Mouse (Mus musculus): ENCODE results near the gene 4921507P07Rik.

GRCm38 (mm10) chr6:50535346-50535745 is 61.1 kb downstream of the 4921507P07Rik start:
- no peak for TF ChIP-seq CTCF (IDR thresholded peaks at IDR 0.05; ENCODE audit: insufficient read depth, low read length)
- no peak for TF ChIP-seq POLR2A (IDR thresholded peaks at IDR 0.05; ENCODE audit: borderline replicate concordance, extremely low read depth, low read depth, low read length)

Measured in lung, adult 2 months (tissue).